ENCODE assay signal across 27 mouse cellular contexts in genomic region chr1:133396693-133397092, GRCm38 (mm10). TPM values are rescaled to one million over a fixed set of nuclear protein-coding genes. Genes with fewer than 3 reads are reported as not detected.
DNase-seq lines count a peak whose midpoint lies in the region; ATAC-seq and TF ChIP-seq lines count a peak whose summit lies in the region.
"Had no signal": no experiment of that assay in that cellular context is flagged by ENCODE, and none has a peak within 500 bp of the region (broad histone marks: within the 10 kb centered on the region; RNA-seq: fewer than 3 reads in every experiment).

No protein-coding gene starts in this region.

- WGBS in midbrain, embryonic 10.5 days: 87% methylated on average over 5 of the region's 5 CpGs
- 75% methylated on average over 5 of the region's 5 CpGs for WGBS in midbrain, postnatal 0 days
- 82% methylated on average over 5 of the region's 5 CpGs for WGBS in hindbrain, embryonic 14.5 days

- ATAC-seq in midbrain, postnatal 0 days (ENCODE audit: low FRiP score): no peak
- ATAC-seq in hindbrain, embryonic 14.5 days (ENCODE audit: low FRiP score): no peak
- ATAC-seq: intestine, embryonic 15.5 days had no signal

- H3K9ac ChIP-seq in midbrain, postnatal 0 days (replicated peaks; ENCODE audit: low read length, poor library complexity, severe bottlenecking): no peak overlapping the region
- peak overlapping the region; percentile 54; the same call in 1 of the 2 replicates for H3K9ac ChIP-seq in hindbrain, embryonic 14.5 days
- H3K9ac ChIP-seq: intestine, embryonic 15.5 days; liver, embryonic 13.5 days had no signal

- H3K9me3 ChIP-seq in midbrain, embryonic 10.5 days (replicated peaks): peaks cover 6% of the 10 kb centered on the region; the same call in 1 of the 2 replicates
- no peaks in the 10 kb centered on the region for H3K9me3 ChIP-seq in midbrain, postnatal 0 days (ENCODE audit: low read length)
- H3K9me3 ChIP-seq in E14TG2a.4 (ENCODE audit: low read length): no peaks in the 10 kb centered on the region
- H3K9me3 ChIP-seq in hindbrain, embryonic 14.5 days (ENCODE audit: control insufficient read depth, low read length): no peaks in the 10 kb centered on the region
- H3K9me3 ChIP-seq: intestine, embryonic 15.5 days; liver, embryonic 13.5 days; neural tube, embryonic 12.5 days had no signal

- peaks cover 83% of the 10 kb centered on the region for H3K4me1 ChIP-seq in midbrain, embryonic 10.5 days
- H3K4me1 ChIP-seq in midbrain, postnatal 0 days (ENCODE audit: insufficient read depth, low read length): peaks cover 9% of the 10 kb centered on the region; the same call in 1 of the 2 replicates
- H3K4me1 ChIP-seq in E14TG2a.4 (replicated peaks; ENCODE audit: low read depth, low read length): peaks cover 92% of the 10 kb centered on the region
- peaks cover 18% of the 10 kb centered on the region for H3K4me1 ChIP-seq in hindbrain, embryonic 14.5 days (replicated peaks; ENCODE audit: control insufficient read depth, insufficient read depth, low read length)

- no peak for DNase-seq in gastrocnemius, adult 2 months
- no peak for DNase-seq in gastrocnemius, postnatal 10 days
- DNase-seq in midbrain, embryonic 10.5 days (ENCODE audit: low spot score): no peak
- DNase-seq in midbrain, postnatal 0 days (ENCODE audit: low spot score): no peak
- DNase-seq in hindbrain, embryonic 14.5 days (ENCODE audit: low spot score): no peak
- DNase-seq in urinary bladder, postnatal 36 days (ENCODE audit: low spot score in 2 of 2): no peak
- no peak for DNase-seq in cerebellum, adult 11-12 months
- DNase-seq: adrenal gland, postnatal 25 days; cerebellum, adult 9-11 months; gastrocnemius, postnatal 25 days; heart, adult 18-20 months; heart, postnatal 4 days; kidney, adult 9 months; liver, embryonic 13.5 days; lung, adult 2 months; lung, postnatal 14 days; thymus, adult 18-20 months; thymus, postnatal 36 days had no signal

- intact Hi-C loops in gastrocnemius, adult 2 months (cut with DNase I): no loop called here

- peaks cover 48% of the 10 kb centered on the region for H3K36me3 ChIP-seq in midbrain, embryonic 10.5 days
- H3K36me3 ChIP-seq in midbrain, postnatal 0 days (ENCODE audit: insufficient read depth, low read length): 0 out of 2 replicates have a peak, but pooled peaks cover 5% of the 10 kb centered on the region
- H3K36me3 ChIP-seq in E14TG2a.4 (ENCODE audit: insufficient read depth, low read length): peaks cover 8% of the 10 kb centered on the region
- peaks cover 3% of the 10 kb centered on the region; the same call in 1 of the 2 replicates for H3K36me3 ChIP-seq in hindbrain, embryonic 14.5 days (replicated peaks; ENCODE audit: control insufficient read depth, insufficient read depth)

- H3K4me2 ChIP-seq in midbrain, postnatal 0 days (ENCODE audit: low read depth, low read length, poor library complexity, severe bottlenecking): no peak overlapping the region
- H3K4me2 ChIP-seq in hindbrain, embryonic 14.5 days (replicated peaks): no peak overlapping the region
- H3K4me2 ChIP-seq: intestine, embryonic 15.5 days; liver, embryonic 13.5 days had no signal

- no peak for TF ChIP-seq CTCF in gastrocnemius, adult 2 months (IDR thresholded peaks at IDR 0.05)
- TF ChIP-seq CTCF in midbrain, postnatal 0 days (IDR thresholded peaks at IDR 0.05): no peak
- no peak for TF ChIP-seq CTCF in E14TG2a.4 (conservative IDR thresholded peaks at IDR 0.05; ENCODE audit: low read length)

- peaks cover 24% of the 10 kb centered on the region for H3K27me3 ChIP-seq in midbrain, embryonic 10.5 days (ENCODE audit: low read depth, poor library complexity, severe bottlenecking)
- H3K27me3 ChIP-seq in midbrain, postnatal 0 days (ENCODE audit: insufficient read depth, low read length): no peaks in the 10 kb centered on the region
- H3K27me3 ChIP-seq in E14TG2a.4 (ENCODE audit: insufficient read depth, low read length): peaks cover 21% of the 10 kb centered on the region; the same call in 1 of the 2 replicates
- H3K27me3 ChIP-seq in hindbrain, embryonic 14.5 days (ENCODE audit: control insufficient read depth, insufficient read depth, low read length): no peaks in the 10 kb centered on the region
- H3K27me3 ChIP-seq: intestine, embryonic 15.5 days; liver, embryonic 13.5 days; neural tube, embryonic 12.5 days had no signal

- H3K27ac ChIP-seq in gastrocnemius, adult 2 months: peak overlapping the region; percentile 73; the same call in 1 of the 2 replicates
- peak overlapping the region; percentile 90 for H3K27ac ChIP-seq in midbrain, embryonic 10.5 days (replicated peaks)
- H3K27ac ChIP-seq in midbrain, postnatal 0 days (ENCODE audit: low read depth, low read length): no peak overlapping the region
- peak overlapping the region; percentile 89; the same call in 1 of the 2 replicates for H3K27ac ChIP-seq in hindbrain, embryonic 14.5 days
- H3K27ac ChIP-seq: liver, embryonic 13.5 days had no signal

- no peak overlapping the region for H3K4me3 ChIP-seq in gastrocnemius, adult 2 months
- 0 out of 2 replicates have a peak overlapping the region, but pooled peaks have one; percentile 44 for H3K4me3 ChIP-seq in midbrain, embryonic 10.5 days
- no peak overlapping the region for H3K4me3 ChIP-seq in midbrain, postnatal 0 days (ENCODE audit: low read depth, low read length)
- peak overlapping the region; percentile 32; the same call in 1 of the 2 replicates for H3K4me3 ChIP-seq in E14TG2a.4 (replicated peaks; ENCODE audit: low read length)
- no peak overlapping the region for H3K4me3 ChIP-seq in hindbrain, embryonic 14.5 days (replicated peaks; ENCODE audit: low read length)
- H3K4me3 ChIP-seq: intestine, embryonic 15.5 days; liver, embryonic 13.5 days; neural tube, embryonic 12.5 days had no signal

RNA-seq across cellular contexts. Expression of gene Sox13, which starts 27.5 kb away (rescaled TPM):
- total RNA-seq in gastrocnemius, adult 2 months (2021): 10 to 100 TPM in 1 of 2 experiments, 1 to 10 TPM in 1; 8.9 to 12.4 TPM
- total RNA-seq in gastrocnemius, postnatal 10 days (2021): 10 to 100 TPM; 10.1 to 15.9 TPM
- polyA plus RNA-seq in midbrain, embryonic 10.5 days (2016; fragmentation: Nextera tagmentation; extraction: Ambion mirVana): 28.5 and 32.0 TPM in 2 replicates
- 16.5 and 17.3 TPM in 2 replicates for total RNA-seq in midbrain, postnatal 0 days (2014; rRNA removed)
- 3.3 and 4.7 TPM in 2 replicates for polyA plus RNA-seq in midbrain, postnatal 0 days (2015; fragmentation: Nextera tagmentation; extraction: Ambion mirVana)
- 5.8 and 6.0 TPM in 2 replicates for polyA plus RNA-seq in hindbrain, embryonic 14.5 days (2014; fragmentation: Nextera tagmentation; extraction: Ambion mirVana)

RNA-seq across cellular contexts. Expression of gene Etnk2, which starts 33.3 kb away (rescaled TPM):
- total RNA-seq in gastrocnemius, adult 2 months (2021): under 1 TPM; 0.10 to 0.20 TPM
- under 1 TPM; 0.19 to 0.47 TPM for total RNA-seq in gastrocnemius, postnatal 10 days (2021)
- 3.4 and 3.9 TPM in 2 replicates for polyA plus RNA-seq in midbrain, embryonic 10.5 days (2016; fragmentation: Nextera tagmentation; extraction: Ambion mirVana)
- 49.8 and 52.0 TPM in 2 replicates for total RNA-seq in midbrain, postnatal 0 days (2014; rRNA removed)
- 34.5 and 37.2 TPM in 2 replicates for polyA plus RNA-seq in midbrain, postnatal 0 days (2015; fragmentation: Nextera tagmentation; extraction: Ambion mirVana)
- polyA plus RNA-seq in hindbrain, embryonic 14.5 days (2014; fragmentation: Nextera tagmentation; extraction: Ambion mirVana): 20.3 TPM in 2 replicates
- total RNA-seq: megakaryocyte, adult 5-6 weeks had no signal

RNA-seq across cellular contexts. Expression of gene Ren1, which starts 46.4 kb away (rescaled TPM):
- total RNA-seq in gastrocnemius, adult 2 months (2021): under 1 TPM in 1 of 2 experiments, not detected in 1; 0.15 TPM
- not detected for total RNA-seq in gastrocnemius, postnatal 10 days (2021)
- polyA plus RNA-seq in midbrain, embryonic 10.5 days (2016; fragmentation: Nextera tagmentation; extraction: Ambion mirVana): not detected in 2 replicates
- total RNA-seq in midbrain, postnatal 0 days (2014; rRNA removed): 0.14 TPM in 1 of 2 replicates, not detected in the other
- 0.23 TPM in 1 of 2 replicates, not detected in the other for polyA plus RNA-seq in midbrain, postnatal 0 days (2015; fragmentation: Nextera tagmentation; extraction: Ambion mirVana)
- polyA plus RNA-seq in hindbrain, embryonic 14.5 days (2014; fragmentation: Nextera tagmentation; extraction: Ambion mirVana): 7.3 and 11.1 TPM in 2 replicates
- total RNA-seq: gastrocnemius, postnatal 25 days; heart, adult 18-20 months; layer of hippocampus, adult 8-10 months; left cerebral cortex, postnatal 25 days; megakaryocyte, adult 5-6 weeks had no signal
- polyA plus RNA-seq: embryonic facial prominence, embryonic 10.5 days; forebrain, embryonic 16.5 days; heart, embryonic 14.5 days had no signal

Comparison
In these comparisons a context has a peak if more than half of its experiments do, and no peak if none do; other contexts are left out.
1. H3K4me3 ChIP-seq: peak in midbrain, embryonic 10.5 days (single experiment) and E14TG2a.4 (single experiment); none in gastrocnemius, adult 2 months (single experiment), midbrain, postnatal 0 days (single experiment) and hindbrain, embryonic 14.5 days (single experiment).
2. RNA of gene Etnk2, which starts 33.3 kb away (total RNA-seq): 49.8 to 52.0 TPM in midbrain, postnatal 0 days; 0.19 to 0.47 TPM in gastrocnemius, postnatal 10 days and 0.10 to 0.20 TPM in gastrocnemius, adult 2 months; every median in the first group is over 10 times any median in the second.